Mouse (Mus musculus) Patski (cell line): ENCODE measurements around the gene Npc1l1. TPM values are rescaled to one million over a fixed set of nuclear protein-coding genes. Genes with fewer than 3 reads are reported as not detected.

Experiments used
- ATAC-seq: fragments of 100-300 bp; one replicate; pipeline ENCODE4 v1.8.0; 2021
- CTCF ChIA-PET: fragments of 350-600 bp; sonication (Branson Sonifier 250); formaldehyde crosslinking; loops from one replicate; lab custom pipeline; 2022; ENCODE audit warnings: inconsistent platforms; lab: Charles Lee
- POLR2A ChIA-PET: fragments of 350-600 bp; sonication (Branson Sonifier 250); formaldehyde crosslinking; loops from one replicate; lab custom pipeline; 2022; ENCODE audit warnings: antibody characterized with exemption, inconsistent platforms; lab: Charles Lee
- DNase-seq: peaks from one replicate; pipeline ENCODE4 v3.0.0-alpha.2; 2011; ENCODE audit warnings: low read depth, low spot score
- H3K27me3 ChIP-seq: fragments of 371-371 bp; one replicate; pipeline ENCODE4 v1.5.1; 2021
- CTCF ChIP-seq: fragments of 100-300 bp; IDR thresholded peaks from one replicate; pipeline ENCODE4 v1.5.1; 2021
- in situ Hi-C: fragments of 300-500 bp; cut with MboI; formaldehyde crosslinking; loops from 3 replicates; pipeline ENCODE4 v1.11.1; 2018; ENCODE audit warnings: low pct_unique_long_range_greater_than_20kb, mixed read lengths
- polyA plus RNA-seq: library from polyadenylated mRNA; unstranded; gene quantifications from one replicate; pipeline ENCODE4 v1.2.3, GENCODE M21; 2021

Npc1l1 gene
- polyA plus RNA-seq, 1 experiment from 2014 or later: 0.24 TPM

DNA sequence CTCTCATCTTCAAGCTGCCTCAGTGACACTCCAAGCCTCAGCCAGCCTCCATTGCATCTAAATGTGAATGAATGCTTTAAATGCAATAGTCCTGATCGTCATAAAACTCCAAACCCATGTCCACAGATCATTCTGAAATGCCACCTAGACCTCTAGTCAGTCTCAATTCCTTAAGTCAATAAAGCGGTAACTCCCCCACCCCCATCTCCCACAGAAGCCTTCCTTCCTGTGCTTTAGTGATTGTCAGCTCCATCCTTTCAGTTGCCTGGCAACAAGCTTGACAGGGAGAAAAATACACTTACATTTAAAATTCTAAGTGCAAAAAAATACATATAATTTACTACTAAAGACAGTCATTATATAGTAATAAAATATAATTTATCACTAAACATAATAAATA lies 46.7 kb downstream of the Npc1l1 start:
- ATAC-seq: no peak
- ChIA-PET POLR2A (no interaction called here), CTCF (interaction anchor here (1.0 to 1.6 kb wide), 3 partner anchors 17 to 156 kb away, joined by 3 read pairs; no protein-coding TSS in a partner anchor)
- DNase-seq: no peak
- no peak for TF ChIP-seq CTCF
- in situ Hi-C loops: loop anchor here (10.0 kb wide), 1 partner anchor 148 kb away; no protein-coding TSS in a partner anchor
- no peaks in the 10 kb centered on the region for H3K27me3 ChIP-seq

DNA sequence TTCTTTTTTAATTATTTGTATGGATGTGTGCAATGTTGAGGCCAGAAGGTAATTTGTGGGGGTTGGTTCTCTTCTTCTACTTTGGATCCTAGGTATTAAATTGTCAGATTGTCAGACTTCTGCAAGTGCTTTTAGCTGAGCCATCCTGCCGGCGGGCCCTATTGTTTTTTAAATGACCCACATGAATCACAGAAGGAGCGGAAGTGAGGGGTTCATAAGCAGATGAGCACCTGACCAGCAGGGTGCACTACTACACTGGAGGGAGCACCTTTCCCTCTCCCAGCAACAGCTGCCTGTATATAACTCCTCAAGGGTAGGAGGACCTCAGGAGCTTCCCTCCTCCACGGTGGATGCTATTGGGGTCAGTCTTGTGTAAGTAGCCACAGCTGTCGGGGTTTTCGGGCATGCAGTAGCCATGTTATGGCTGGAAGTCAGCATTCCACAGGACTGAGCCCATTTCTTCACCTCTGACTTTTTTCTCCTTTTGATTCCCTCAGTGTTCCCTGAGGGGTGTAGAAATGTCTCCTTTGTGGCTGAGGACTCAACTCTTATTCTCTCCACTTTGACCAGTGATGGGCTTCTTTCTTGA lies 49.0 kb downstream of the Npc1l1 start:
- no peak for TF ChIP-seq CTCF
- ChIA-PET CTCF (interaction anchor here (1.3 kb wide), 1 partner anchor 15 kb away, joined by 3 read pairs; no protein-coding TSS in a partner anchor), POLR2A (no interaction called here)
- DNase-seq: no peak
- ATAC-seq: no peak
- in situ Hi-C loops: loop anchor here (10.0 kb wide), 1 partner anchor 146 kb away; no protein-coding TSS in a partner anchor
- H3K27me3 ChIP-seq: no peaks in the 10 kb centered on the region

DNA sequence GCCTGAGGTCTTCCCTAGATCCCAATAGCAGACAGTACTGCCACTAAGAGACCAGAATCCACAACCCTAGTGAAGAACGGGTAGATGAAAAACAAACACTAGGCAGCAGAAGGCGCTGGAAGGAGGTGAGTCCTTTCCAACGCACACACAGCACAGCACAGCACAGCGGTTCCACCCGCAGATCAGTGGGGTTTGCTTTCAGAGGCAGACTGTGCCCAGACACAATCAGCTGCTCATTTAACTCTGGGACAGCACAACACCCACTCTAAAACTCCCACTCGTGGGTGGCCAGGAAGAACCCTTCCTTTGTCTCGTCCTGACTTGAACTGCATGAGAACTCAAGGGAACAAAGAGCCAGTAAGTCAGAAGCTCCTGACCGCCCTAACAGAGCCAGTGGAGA lies 50.7 kb downstream of the Npc1l1 start:
- POLR2A ChIA-PET: interaction anchor here (0.5 to 1.3 kb wide), 2 partner anchors 141 to 710 kb away, joined by 3 read pairs; no protein-coding TSS in a partner anchor

DNA sequence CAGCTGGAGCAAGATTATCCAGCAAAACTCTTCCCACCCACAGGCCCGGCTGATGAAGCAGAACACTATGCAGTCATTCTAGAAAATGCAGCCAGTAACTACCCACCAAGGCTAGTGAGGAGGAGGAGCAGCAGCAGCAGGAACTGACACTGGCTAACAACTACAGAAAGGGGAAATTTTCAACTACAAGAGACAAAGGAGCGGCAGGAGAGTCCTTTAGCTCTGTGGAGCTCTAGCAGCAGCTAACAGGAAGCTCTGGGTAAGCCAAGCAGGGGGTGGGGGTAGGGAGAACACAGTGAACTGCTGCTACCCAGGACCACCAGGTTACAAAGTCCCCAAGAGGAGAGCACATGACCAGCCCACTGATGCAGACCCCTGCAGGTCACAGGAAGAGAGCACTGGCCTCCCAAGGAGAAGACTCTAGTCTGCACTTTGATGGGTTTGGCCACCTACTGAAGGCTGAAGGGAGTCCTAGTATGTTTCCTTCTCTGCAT lies 51.2 kb downstream of the Npc1l1 start:
- in situ Hi-C loops: no loop called here
- TF ChIP-seq CTCF: no peak
- H3K27me3 ChIP-seq: no peaks in the 10 kb centered on the region
- DNase-seq: no peak
- POLR2A ChIA-PET: no interaction called here
- CTCF ChIA-PET: interaction anchor here (0.9 to 2.7 kb wide), 2 partner anchors 9 to 46 kb away, joined by 3 to 11 read pairs; no protein-coding TSS in a partner anchor
- no peak for ATAC-seq

More for the DNA sequence above, 50.7 kb downstream of the Npc1l1 start:
- DNase-seq: no peak
- no peak for ATAC-seq
- H3K27me3 ChIP-seq: no peaks in the 10 kb centered on the region
- no peak for TF ChIP-seq CTCF
- CTCF ChIA-PET: interaction anchor here (2.7 kb wide), 1 partner anchor 9 kb away, joined by 11 read pairs; no protein-coding TSS in a partner anchor
- in situ Hi-C loops: no loop called here

DNA sequence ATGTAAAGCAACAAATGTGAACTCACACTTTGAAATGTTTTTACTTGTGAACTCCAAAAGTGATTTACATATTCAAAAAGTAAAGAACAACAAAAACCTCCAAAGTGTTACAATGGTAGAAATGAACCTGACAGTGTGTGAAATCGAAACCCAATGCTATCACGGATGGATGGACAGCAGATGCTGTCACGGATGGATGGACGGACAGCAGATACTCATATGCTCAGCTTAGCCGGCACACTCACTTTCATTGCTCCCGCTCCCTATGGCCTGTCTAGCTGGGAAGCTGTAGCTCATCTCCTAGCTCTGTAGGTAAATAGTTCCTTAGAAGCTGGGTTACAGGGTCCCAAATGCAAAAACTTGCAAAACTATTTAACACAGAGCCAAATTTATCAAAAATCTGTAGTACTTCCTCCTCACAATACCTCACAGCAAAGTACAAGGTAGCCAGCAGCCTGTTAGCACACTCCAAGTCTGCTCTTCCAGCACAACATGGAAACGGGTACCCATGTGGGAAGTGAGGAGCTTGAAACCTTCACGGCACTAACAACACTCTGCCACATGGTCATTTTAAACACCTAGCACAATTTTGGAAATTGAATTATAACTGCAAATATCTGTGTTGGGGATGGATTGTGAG lies 52.0 kb downstream of the Npc1l1 start:
- in situ Hi-C loops: no loop called here
- TF ChIP-seq CTCF: no peak
- POLR2A ChIA-PET: no interaction called here
- CTCF ChIA-PET: interaction anchor here (0.9 to 2.7 kb wide), 2 partner anchors 10 to 45 kb away, joined by 3 to 11 read pairs; no protein-coding TSS in a partner anchor
- H3K27me3 ChIP-seq: no peaks in the 10 kb centered on the region
- DNase-seq: no peak
- no peak for ATAC-seq

DNA sequence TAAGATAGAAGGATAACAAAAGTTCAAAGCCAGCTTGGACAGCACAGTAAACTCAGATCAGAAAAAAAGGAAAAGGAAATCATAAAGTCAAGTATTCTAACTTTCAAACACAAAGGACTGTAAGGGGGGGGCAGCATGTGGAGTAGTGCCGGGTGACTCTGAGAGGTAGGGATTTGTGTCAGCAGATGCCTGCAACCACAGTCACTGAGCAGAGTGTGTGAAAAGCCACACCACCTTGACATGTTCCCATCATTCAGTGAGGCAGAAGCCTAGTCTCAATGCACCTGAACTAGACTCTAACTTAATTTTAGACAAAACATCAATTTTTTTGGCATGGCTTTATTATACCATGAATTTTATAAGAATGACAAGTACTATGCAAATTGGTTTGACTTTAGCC lies 54.4 kb downstream of the Npc1l1 start:
- POLR2A ChIA-PET: interaction anchor here (1.8 kb wide), 1 partner anchor 9 kb away, joined by 5 read pairs; no protein-coding TSS in a partner anchor
- CTCF ChIA-PET: interaction anchor here (1.0 kb wide), 1 partner anchor 12 kb away, joined by 3 read pairs; no protein-coding TSS in a partner anchor
- TF ChIP-seq CTCF: no peak
- H3K27me3 ChIP-seq: no peaks in the 10 kb centered on the region
- in situ Hi-C loops: no loop called here
- DNase-seq: no peak
- no peak for ATAC-seq

DNA sequence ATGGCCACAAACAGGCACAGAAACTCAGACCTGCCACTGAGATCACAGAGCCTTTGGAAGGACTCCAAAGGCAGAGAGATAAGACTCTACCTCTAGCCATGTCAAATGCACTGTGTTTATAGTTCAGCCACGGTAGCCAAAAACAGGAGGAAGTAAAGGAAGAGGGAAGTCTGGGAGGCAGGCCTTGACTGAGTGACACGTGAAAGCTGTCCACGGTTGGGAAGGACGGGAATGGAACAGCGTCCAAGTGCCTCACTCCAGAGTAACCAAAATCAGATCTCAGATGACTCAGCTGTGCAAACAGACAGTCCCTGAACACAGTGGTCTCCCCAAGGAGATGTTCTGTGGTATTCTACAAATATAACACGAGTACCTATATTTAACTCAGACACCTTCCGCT lies 55.2 kb downstream of the Npc1l1 start:
- in situ Hi-C loops: no loop called here

DNA sequence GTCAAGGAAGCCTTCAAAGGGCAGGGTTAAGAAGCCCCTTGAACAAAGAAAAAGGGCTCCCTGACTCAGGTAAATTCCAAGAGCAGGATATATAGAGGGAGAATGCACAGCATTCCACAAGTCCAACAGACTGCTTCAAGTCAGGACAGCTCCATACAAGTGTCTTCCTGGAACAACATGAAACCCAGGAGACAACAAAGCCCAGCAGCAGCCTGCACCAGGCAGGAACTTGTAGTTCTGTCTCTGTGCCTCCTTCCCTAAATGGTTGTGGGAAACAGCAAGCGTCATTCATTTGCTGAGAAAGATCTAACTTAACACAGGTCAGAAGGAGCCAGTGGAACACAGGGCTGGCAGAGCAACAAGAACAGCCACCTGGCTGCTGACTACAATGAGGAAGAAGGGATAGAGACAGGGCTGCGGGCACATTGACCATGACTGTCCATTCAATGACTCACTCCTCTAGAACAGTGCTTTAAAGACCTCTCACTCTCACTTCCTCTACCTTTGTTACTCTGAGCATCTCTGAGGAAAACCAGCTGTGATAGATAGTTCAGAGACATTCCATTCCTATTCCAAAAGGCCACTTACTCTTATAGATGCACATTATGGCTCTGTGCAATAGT lies 60.8 kb downstream of the Npc1l1 start:
- ATAC-seq (no peak), DNase-seq (no peak)
- ChIA-PET POLR2A (no interaction called here), CTCF (no interaction called here)
- H3K27me3 ChIP-seq: no peaks in the 10 kb centered on the region
- TF ChIP-seq CTCF: no peak
- in situ Hi-C loops: no loop called here

More for the DNA sequence above, 55.2 kb downstream of the Npc1l1 start:
- POLR2A ChIA-PET: interaction anchor here (1.8 kb wide), 1 partner anchor 9 kb away, joined by 5 read pairs; no protein-coding TSS in a partner anchor
- no peak for ATAC-seq
- CTCF ChIA-PET: interaction anchor here (1.0 kb wide), 1 partner anchor 13 kb away, joined by 3 read pairs; no protein-coding TSS in a partner anchor
- no peak for TF ChIP-seq CTCF
- no peak for DNase-seq
- no peaks in the 10 kb centered on the region for H3K27me3 ChIP-seq

DNA sequence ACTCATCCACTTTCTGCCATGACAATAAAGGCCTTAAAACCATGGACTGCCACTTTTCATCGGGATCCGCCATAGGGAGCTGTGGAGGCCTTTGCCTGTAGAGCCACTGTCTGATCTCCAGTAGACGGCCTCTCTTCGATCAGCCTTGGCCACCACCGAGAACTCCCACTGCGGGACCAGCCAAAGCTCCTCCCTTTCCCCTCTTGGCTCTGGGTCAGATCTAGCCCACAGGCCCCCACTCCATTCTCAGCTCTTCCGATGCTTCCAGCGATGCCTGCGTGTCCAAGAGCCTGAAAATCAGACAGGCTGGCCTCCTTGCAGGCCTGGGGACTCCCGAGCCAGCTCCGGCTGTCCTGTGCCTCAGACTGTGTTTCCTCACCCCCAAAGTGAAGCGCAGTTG lies 63.6 kb downstream of the Npc1l1 start:
- ChIA-PET POLR2A (interaction anchor here (1.1 kb wide), 1 partner anchor 9 kb away, joined by 5 read pairs; no protein-coding TSS in a partner anchor), CTCF (interaction anchor here (0.8 to 1.5 kb wide), 2 partner anchors 14 to 17 kb away, joined by 3 read pairs; no protein-coding TSS in a partner anchor)
- no peak for ATAC-seq
- no peak for DNase-seq
- TF ChIP-seq CTCF: no peak
- in situ Hi-C loops: no loop called here
- H3K27me3 ChIP-seq: no peaks in the 10 kb centered on the region
